32 mouse cellular contexts compared by ENCODE assay signal in genomic region chr3:58977413-58977812, GRCm38 (mm10).
"Had no signal": no experiment of that assay in that cellular context is flagged by ENCODE, and none has a peak within 500 bp of the region (broad histone marks: within the 10 kb centered on the region; RNA-seq: fewer than 3 reads in every experiment).

No protein-coding gene starts in this region.

- H3K4me2 ChIP-seq: limb, embryonic 12.5 days; limb, embryonic 13.5 days; limb, embryonic 15.5 days; liver, embryonic 11.5 days; liver, embryonic 12.5 days; liver, embryonic 13.5 days; liver, embryonic 15.5 days; lung, embryonic 14.5 days; lung, embryonic 15.5 days; midbrain, embryonic 11.5 days; midbrain, embryonic 12.5 days; midbrain, embryonic 13.5 days; neural tube, embryonic 12.5 days had no signal

- H3K27me3 ChIP-seq: limb, embryonic 12.5 days; limb, embryonic 13.5 days; limb, embryonic 15.5 days; liver, embryonic 12.5 days; liver, embryonic 13.5 days; liver, embryonic 15.5 days; lung, embryonic 15.5 days; megakaryocyte, embryonic 14.5 days; midbrain, embryonic 12.5 days; midbrain, embryonic 13.5 days; neural tube, embryonic 12.5 days had no signal

- H3K9me3 ChIP-seq: limb, embryonic 10.5 days; limb, embryonic 12.5 days; limb, embryonic 13.5 days; limb, embryonic 15.5 days; liver, embryonic 12.5 days; liver, embryonic 13.5 days; liver, embryonic 15.5 days; lung, embryonic 15.5 days; midbrain, embryonic 10.5 days; midbrain, embryonic 12.5 days; midbrain, embryonic 13.5 days; neural tube, embryonic 12.5 days had no signal

- ATAC-seq: liver, embryonic 12.5 days; liver, postnatal 0 days; lung, postnatal 0 days; midbrain, embryonic 13.5 days; midbrain, embryonic 16.5 days had no signal

- H3K9ac ChIP-seq: limb, embryonic 12.5 days; limb, embryonic 13.5 days; limb, embryonic 15.5 days; liver, embryonic 12.5 days; liver, embryonic 13.5 days; liver, embryonic 14.5 days; liver, embryonic 15.5 days; liver, postnatal 0 days; lung, embryonic 14.5 days; lung, embryonic 15.5 days; midbrain, embryonic 12.5 days; midbrain, embryonic 13.5 days; neural tube, embryonic 12.5 days had no signal

- H3K36me3 ChIP-seq: limb, embryonic 10.5 days; limb, embryonic 12.5 days; limb, embryonic 13.5 days; limb, embryonic 15.5 days; liver, embryonic 12.5 days; liver, embryonic 13.5 days; liver, embryonic 15.5 days; lung, embryonic 15.5 days; midbrain, embryonic 10.5 days; midbrain, embryonic 12.5 days; midbrain, embryonic 13.5 days; neural tube, embryonic 12.5 days had no signal

- H3K27ac ChIP-seq: left cerebral cortex, adult 2 months; limb, embryonic 10.5 days; limb, embryonic 12.5 days; limb, embryonic 13.5 days; limb, embryonic 15.5 days; liver, embryonic 12.5 days; liver, embryonic 13.5 days; liver, embryonic 14.5 days; liver, embryonic 15.5 days; lung, embryonic 15.5 days; macrophage; midbrain, embryonic 10.5 days; midbrain, embryonic 12.5 days; midbrain, embryonic 13.5 days; neural tube, embryonic 12.5 days had no signal

- H3K4me3 ChIP-seq: left cerebral cortex, adult 2 months; limb, embryonic 10.5 days; limb, embryonic 12.5 days; limb, embryonic 13.5 days; limb, embryonic 15.5 days; liver, embryonic 12.5 days; liver, embryonic 13.5 days; liver, embryonic 15.5 days; lung, embryonic 15.5 days; megakaryocyte, embryonic 14.5 days; midbrain, embryonic 10.5 days; midbrain, embryonic 12.5 days; midbrain, embryonic 13.5 days; myocyte; neural tube, embryonic 12.5 days had no signal

- H3K4me1 ChIP-seq: limb, embryonic 10.5 days; limb, embryonic 12.5 days; limb, embryonic 13.5 days; limb, embryonic 15.5 days; liver, embryonic 15.5 days; lung, embryonic 15.5 days; midbrain, embryonic 10.5 days; midbrain, embryonic 12.5 days; midbrain, embryonic 13.5 days; neural tube, embryonic 12.5 days had no signal

- DNase-seq: left cerebral cortex, postnatal 4 days; liver; liver, embryonic 13.5 days; liver, postnatal 0 days; lung, adult 18-20 months; lung, adult 2 months; lung, embryonic 14.5 days; lung, postnatal 10 days; lung, postnatal 14 days; lung, postnatal 36 days; lung, postnatal 4 days; midbrain, embryonic 14.5 days had no signal
